Mouse (Mus musculus): ENCODE results near the gene Cdh8. TPM values are rescaled to one million over a fixed set of nuclear protein-coding genes. Genes with fewer than 3 reads are reported as not detected.

Cdh8 gene
- total and polyA plus RNA-seq, 2 experiments, result not detected

GRCm38 (mm10) chr8:99280375-99280774, 135.9 kb downstream of the Cdh8 start:
- no peak for DNase-seq (ENCODE audit: extremely low read depth, low read depth, low spot score)
- H3K79me2 ChIP-seq (ENCODE audit: control insufficient read depth, insufficient read depth, low read length), result no peaks in the 10 kb centered on the region
- no peaks in the 10 kb centered on the region for H3K4me1 ChIP-seq (ENCODE audit: control insufficient read depth, insufficient read depth, low read length)
- H3K4me3 ChIP-seq (ENCODE audit: insufficient read depth, low read depth, low read length), result no peak overlapping the region
- H3K36me3 ChIP-seq (ENCODE audit: control insufficient read depth, insufficient read depth, low read length), result no peaks in the 10 kb centered on the region
- no peak overlapping the region for H3K9ac ChIP-seq (ENCODE audit: low read depth, low read length)
- TF ChIP-seq CTCF (IDR thresholded peaks at IDR 0.05; ENCODE audit: low read depth, low read length), result no peak
- no peak for TF ChIP-seq POLR2A (IDR thresholded peaks at IDR 0.05; ENCODE audit: extremely low read depth, insufficient read depth, low read length)
- no peak overlapping the region for H3K27ac ChIP-seq (replicated peaks; ENCODE audit: insufficient read depth, low read depth, low read length)
- no peaks in the 10 kb centered on the region for H3K27me3 ChIP-seq (ENCODE audit: control insufficient read depth, insufficient read depth, low read length)

GRCm38 (mm10) chr8:99267133-99267532, 149.1 kb downstream of the Cdh8 start:
- Histone ChIP-seq H3K4me1 (ENCODE audit: control insufficient read depth, insufficient read depth, low read length) (no peaks in the 10 kb centered on the region), H3K27ac (replicated peaks; ENCODE audit: insufficient read depth, low read depth, low read length) (no peak overlapping the region), H3K9ac (ENCODE audit: low read depth, low read length) (no peak overlapping the region), H3K79me2 (ENCODE audit: control insufficient read depth, insufficient read depth, low read length) (no peaks in the 10 kb centered on the region), H3K36me3 (ENCODE audit: control insufficient read depth, insufficient read depth, low read length) (no peaks in the 10 kb centered on the region), H3K27me3 (ENCODE audit: control insufficient read depth, insufficient read depth, low read length) (no peaks in the 10 kb centered on the region), H3K4me3 (ENCODE audit: insufficient read depth, low read depth, low read length) (no peak overlapping the region)
- TF ChIP-seq POLR2A (IDR thresholded peaks at IDR 0.05; ENCODE audit: extremely low read depth, insufficient read depth, low read length), result no peak
- no peak for TF ChIP-seq CTCF (IDR thresholded peaks at IDR 0.05; ENCODE audit: low read depth, low read length)
- no peak for DNase-seq (ENCODE audit: extremely low read depth, low read depth, low spot score)
- 69% methylated on average over 3 of the region's 3 CpGs for WGBS

- no peaks in the 10 kb centered on the region for H3K27me3 ChIP-seq (ENCODE audit: control insufficient read depth, insufficient read depth, low read length)
- WGBS, result 86% methylated on average over 4 of the region's 4 CpGs
- no peak for TF ChIP-seq POLR2A (IDR thresholded peaks at IDR 0.05; ENCODE audit: extremely low read depth, insufficient read depth, low read length)
- TF ChIP-seq CTCF (IDR thresholded peaks at IDR 0.05; ENCODE audit: low read depth, low read length), result no peak
Measured at GRCm38 (mm10) chr8:99234372-99234771, 181.9 kb downstream of the Cdh8 start.

GRCm38 (mm10) chr8:99223697-99224096, 192.6 kb downstream of the Cdh8 start:
- Histone ChIP-seq H3K4me1 (ENCODE audit: control insufficient read depth, insufficient read depth, low read length) (no peaks in the 10 kb centered on the region), H3K27ac (replicated peaks; ENCODE audit: insufficient read depth, low read depth, low read length) (no peak overlapping the region), H3K27me3 (ENCODE audit: control insufficient read depth, insufficient read depth, low read length) (no peaks in the 10 kb centered on the region), H3K79me2 (ENCODE audit: control insufficient read depth, insufficient read depth, low read length) (no peaks in the 10 kb centered on the region), H3K36me3 (ENCODE audit: control insufficient read depth, insufficient read depth, low read length) (no peaks in the 10 kb centered on the region), H3K9ac (ENCODE audit: low read depth, low read length) (no peak overlapping the region), H3K4me3 (ENCODE audit: insufficient read depth, low read depth, low read length) (no peak overlapping the region)
- 63% methylated on average over 6 of the region's 6 CpGs for WGBS
- TF ChIP-seq CTCF (IDR thresholded peaks at IDR 0.05; ENCODE audit: low read depth, low read length) (no peak), POLR2A (IDR thresholded peaks at IDR 0.05; ENCODE audit: extremely low read depth, insufficient read depth, low read length) (no peak)
- DNase-seq (ENCODE audit: extremely low read depth, low read depth, low spot score), result no peak

More at GRCm38 (mm10) chr8:99234372-99234771, 181.9 kb downstream of the Cdh8 start:
- Histone ChIP-seq H3K4me1 (ENCODE audit: control insufficient read depth, insufficient read depth, low read length) (no peaks in the 10 kb centered on the region), H3K4me3 (ENCODE audit: insufficient read depth, low read depth, low read length) (no peak overlapping the region), H3K27ac (replicated peaks; ENCODE audit: insufficient read depth, low read depth, low read length) (no peak overlapping the region), H3K9ac (ENCODE audit: low read depth, low read length) (no peak overlapping the region), H3K79me2 (ENCODE audit: control insufficient read depth, insufficient read depth, low read length) (no peaks in the 10 kb centered on the region), H3K36me3 (ENCODE audit: control insufficient read depth, insufficient read depth, low read length) (no peaks in the 10 kb centered on the region)
- DNase-seq (ENCODE audit: extremely low read depth, low read depth, low spot score), result no peak

- Histone ChIP-seq H3K27ac (replicated peaks; ENCODE audit: insufficient read depth, low read depth, low read length) (no peak overlapping the region), H3K4me3 (ENCODE audit: insufficient read depth, low read depth, low read length) (no peak overlapping the region), H3K36me3 (ENCODE audit: control insufficient read depth, insufficient read depth, low read length) (no peaks in the 10 kb centered on the region), H3K79me2 (ENCODE audit: control insufficient read depth, insufficient read depth, low read length) (no peaks in the 10 kb centered on the region), H3K9ac (ENCODE audit: low read depth, low read length) (no peak overlapping the region), H3K27me3 (ENCODE audit: control insufficient read depth, insufficient read depth, low read length) (no peaks in the 10 kb centered on the region), H3K4me1 (ENCODE audit: control insufficient read depth, insufficient read depth, low read length) (no peaks in the 10 kb centered on the region)
- DNase-seq (ENCODE audit: extremely low read depth, low read depth, low spot score), result no peak
- TF ChIP-seq POLR2A (IDR thresholded peaks at IDR 0.05; ENCODE audit: extremely low read depth, insufficient read depth, low read length) (no peak), CTCF (IDR thresholded peaks at IDR 0.05; ENCODE audit: low read depth, low read length) (no peak)
- WGBS, result 79% methylated on average over 7 of the region's 7 CpGs
Measured at GRCm38 (mm10) chr8:99205194-99205593, 211.1 kb downstream of the Cdh8 start.

- no peak overlapping the region for H3K4me3 ChIP-seq (ENCODE audit: insufficient read depth, low read depth, low read length)
- DNase-seq (ENCODE audit: extremely low read depth, low read depth, low spot score), result no peak
- no peak overlapping the region for H3K9ac ChIP-seq (ENCODE audit: low read depth, low read length)
- H3K4me1 ChIP-seq (ENCODE audit: control insufficient read depth, insufficient read depth, low read length), result no peaks in the 10 kb centered on the region
- H3K27ac ChIP-seq (replicated peaks; ENCODE audit: insufficient read depth, low read depth, low read length), result no peak overlapping the region
- no peaks in the 10 kb centered on the region for H3K79me2 ChIP-seq (ENCODE audit: control insufficient read depth, insufficient read depth, low read length)
- no peaks in the 10 kb centered on the region for H3K27me3 ChIP-seq (ENCODE audit: control insufficient read depth, insufficient read depth, low read length)
- WGBS, result 72% methylated on average over 2 of the region's 2 CpGs
- H3K36me3 ChIP-seq (ENCODE audit: control insufficient read depth, insufficient read depth, low read length), result no peaks in the 10 kb centered on the region
- no peak for TF ChIP-seq POLR2A (IDR thresholded peaks at IDR 0.05; ENCODE audit: extremely low read depth, insufficient read depth, low read length)
- TF ChIP-seq CTCF (IDR thresholded peaks at IDR 0.05; ENCODE audit: low read depth, low read length), result no peak
Measured at GRCm38 (mm10) chr8:99190643-99191042, 225.6 kb downstream of the Cdh8 start.
